Mouse (Mus musculus) liver, postnatal 0 days (tissue): ENCODE data around the gene Gm4175. TPM values are rescaled to one million over a fixed set of nuclear protein-coding genes. Genes with fewer than 3 reads are reported as not detected.
"Not testable (repeated sequence)": the region's sequence is repeated elsewhere in the genome, so short reads cannot be mapped to it uniquely, and the experiment has no call there.

ENCODE experiments used
- ATAC-seq: fragments of 200-750 bp; cut with Nextera tagmentation; 2 replicates; pipeline ENCODE4 v1.8.0; 2017; ENCODE audit warnings: mild to moderate bottlenecking, moderate library complexity
- DNase-seq: peaks from one replicate; pipeline ENCODE4 v3.0.0-alpha.2; 2016
- H3K27ac ChIP-seq: fragments of 300-500 bp; sonication (generic); 2 replicates; pipeline ENCODE4 v1.5.1; 2014; ENCODE audit warnings: antibody characterized with exemption, moderate library complexity, mild to moderate bottlenecking, low read depth
- H3K27me3 ChIP-seq: fragments of 300-500 bp; sonication (generic); 2 replicates; pipeline ENCODE4 v1.6.1; 2014; ENCODE audit warnings: low read length, control low read depth, mixed read lengths; ENCODE audit not compliant: insufficient read depth
- H3K36me3 ChIP-seq: fragments of 300-500 bp; sonication (generic); replicated peaks from 2 replicates; pipeline ENCODE4 v1.6.1; 2014; ENCODE audit warnings: mild to moderate bottlenecking, control low read depth, low read length, moderate library complexity, mixed read lengths; ENCODE audit not compliant: insufficient read depth
- H3K4me1 ChIP-seq: fragments of 300-500 bp; sonication (generic); 2 replicates; pipeline ENCODE4 v1.6.1; 2014; ENCODE audit warnings: antibody characterized with exemption, mild to moderate bottlenecking, control low read depth; ENCODE audit not compliant: insufficient read depth
- H3K4me2 ChIP-seq: fragments of 300-500 bp; sonication (generic); 2 replicates; pipeline ENCODE4 v1.6.1; 2014; ENCODE audit warnings: low read depth, mild to moderate bottlenecking, low read length, moderate library complexity, mixed read lengths
- H3K4me3 ChIP-seq: fragments of 300-500 bp; sonication (generic); 2 replicates; pipeline ENCODE4 v1.5.1; 2014; ENCODE audit warnings: low read depth, low read length
- H3K9ac ChIP-seq: fragments of 300-500 bp; sonication (generic); replicated peaks from 2 replicates; pipeline ENCODE4 v1.6.1; 2014; ENCODE audit warnings: mild to moderate bottlenecking, moderate library complexity
- H3K9me3 ChIP-seq: fragments of 300-500 bp; sonication (generic); 2 replicates; pipeline ENCODE4 v1.6.1; 2016; ENCODE audit warnings: mild to moderate bottlenecking, control low read depth, low read length, mixed read lengths
- WGBS: fragments of 180-500 bp; shearing (Covaris S2); extraction: QIAGEN DNeasy Blood & Tissue Kit; methylation state at CpG from one replicate; pipeline ENCODE4 v1.1.7; 2014; ENCODE audit not compliant: insufficient replicate concordance; 5-methylcytosine and 5-hydroxymethylcytosine counted together
- polyA plus RNA-seq: library from polyadenylated mRNA; unstranded; fragments of >200 nt; fragmentation: Nextera tagmentation; extraction: Ambion mirVana; gene quantifications from 2 replicates; pipeline ENCODE4 v1.2.1, GENCODE M21; 2015

Gene Gm4175
- not detected in 2 replicates for polyA plus RNA-seq

GRCm38 (mm10) chr7:21761375-21761774 is at the start of gene Gm4175:
Gene Gm4175 (minus strand): TSS chr7:21761475.
- H3K27ac ChIP-seq, H3K9ac ChIP-seq, H3K4me1 ChIP-seq, DNase-seq, H3K4me3 ChIP-seq, ATAC-seq, H3K27me3 ChIP-seq, H3K9me3 ChIP-seq, H3K4me2 ChIP-seq, H3K36me3 ChIP-seq: not testable (repeated sequence)
- no CpG with 5 or more reads among the region's 5 CpGs for WGBS

DNA sequence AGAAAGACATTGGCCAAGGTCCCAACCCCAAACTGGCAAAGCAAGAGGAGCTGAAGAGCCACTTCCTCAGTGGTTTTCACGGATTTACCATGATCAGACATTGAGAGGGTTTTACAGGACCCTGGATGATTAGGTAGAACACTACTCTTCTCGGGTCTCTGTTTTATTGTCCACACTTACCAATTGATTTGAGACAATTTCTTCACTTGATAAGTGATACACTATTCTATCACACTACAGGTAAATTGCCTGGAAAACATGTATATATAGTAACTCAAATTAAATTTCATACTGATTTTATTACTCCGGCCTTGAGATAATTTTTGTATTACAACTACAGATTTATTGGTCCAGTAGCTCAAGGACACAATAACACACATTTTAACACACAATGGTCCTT is 35.4 kb upstream of the Gm4175 start, which contains the start of gene Gm4177:
Gm4177 (minus strand) TSS at position 101 of the 400 bp plus-strand sequence.
- not testable (repeated sequence) for H3K4me1 ChIP-seq, DNase-seq, H3K9ac ChIP-seq, H3K9me3 ChIP-seq, H3K27ac ChIP-seq, H3K4me3 ChIP-seq, H3K27me3 ChIP-seq, H3K4me2 ChIP-seq, ATAC-seq, H3K36me3 ChIP-seq
- no CpG with 5 or more reads among the region's 3 CpGs for WGBS

Other genes starting within 250 kb of the Gm4175 start
- not detected in 2 replicates for gene Vmn1r130, start 249.7 kb downstream of the Gm4175 start, polyA plus RNA-seq
- gene Vmn1r131, start 215.4 kb downstream of the Gm4175 start, polyA plus RNA-seq: not detected in 2 replicates
- gene Vmn1r132, start 147.4 kb downstream of the Gm4175 start, polyA plus RNA-seq: not detected in 2 replicates
- gene Gm4177, start 35.3 kb upstream of the Gm4175 start, polyA plus RNA-seq: not detected in 2 replicates
- gene Vmn1r135, start 70.9 kb upstream of the Gm4175 start, polyA plus RNA-seq: not detected in 2 replicates
- gene Gm5725, start 82.8 kb upstream of the Gm4175 start, polyA plus RNA-seq: not detected in 2 replicates
- gene Gm5891, start 159.8 kb upstream of the Gm4175 start, polyA plus RNA-seq: not detected in 2 replicates
- not detected in 2 replicates for gene Vmn1r137, start 233.1 kb upstream of the Gm4175 start, polyA plus RNA-seq